Mouse (Mus musculus) spleen, embryonic (tissue): Measurements from ENCODE around the gene Apeh.

ENCODE experiments used
- CTCF ChIA-PET: fragments of 350-600 bp; sonication (Branson Sonifier 250); formaldehyde crosslinking; loops from one replicate; lab custom pipeline; 2022; lab: Charles Lee

The Apeh gene

GRCm38 (mm10) chr9:108052885-108053664 is 41.3 kb downstream of the Apeh start, which contains the start of gene Amigo3:
Gene Amigo3, plus strand, starts transcription at chr9:108053159.
- CTCF ChIA-PET: interaction anchor here (0.7 to 1.6 kb wide), 3 partner anchors 18 to 89 kb away, joined by 3 to 4 read pairs (median 3); no protein-coding TSS in a partner anchor

- CTCF ChIA-PET: interaction anchor here (1.2 to 1.6 kb wide), 2 partner anchors 17 to 88 kb away, joined by 3 to 4 read pairs; no protein-coding TSS in a partner anchor
These were observed 42.0 kb downstream of the Apeh start for GRCm38 (mm10) chr9:108052411-108052810.

GRCm38 (mm10) chr9:108051931-108052220 is 42.5 kb downstream of the Apeh start:
- CTCF ChIA-PET: interaction anchor here (1.2 to 1.6 kb wide), 2 partner anchors 17 to 88 kb away, joined by 3 to 4 read pairs; no protein-coding TSS in a partner anchor

GRCm38 (mm10) chr9:108051184-108051930 is 43.0 kb downstream of the Apeh start:
- CTCF ChIA-PET: interaction anchor here (1.2 to 1.6 kb wide), 2 partner anchors 16 to 87 kb away, joined by 3 to 4 read pairs; no protein-coding TSS in a partner anchor

- CTCF ChIA-PET: interaction anchor here (0.5 to 1.2 kb wide), 2 partner anchors 24 to 423 kb away, joined by 3 to 4 read pairs; no protein-coding TSS in a partner anchor
These were observed 44.7 kb downstream of the Apeh start for GRCm38 (mm10) chr9:108049561-108050251.

GRCm38 (mm10) chr9:108049016-108049455 is 45.4 kb downstream of the Apeh start, which contains the start of gene Gmppb:
Gene Gmppb, plus strand, starts transcription at chr9:108049242.
- CTCF ChIA-PET: interaction anchor here (0.5 to 1.2 kb wide), 3 partner anchors 23 to 422 kb away, joined by 3 to 4 read pairs (median 3); no protein-coding TSS in a partner anchor

- CTCF ChIA-PET: interaction anchor here (0.6 to 1.2 kb wide), 3 partner anchors 23 to 626 kb away, joined by 3 to 4 read pairs (median 3); no protein-coding TSS in a partner anchor
These were observed 45.8 kb downstream of the Apeh start for GRCm38 (mm10) chr9:108048566-108048955.

GRCm38 (mm10) chr9:108047601-108048565 is 46.5 kb downstream of the Apeh start:
- CTCF ChIA-PET: interaction anchor here (0.6 kb wide), 1 partner anchor 627 kb away, joined by 3 read pairs; no protein-coding TSS in a partner anchor

- CTCF ChIA-PET: interaction anchor here (0.7 kb wide), 1 partner anchor 102 kb away, joined by 4 read pairs; no protein-coding TSS in a partner anchor
These were observed 47.8 kb downstream of the Apeh start for GRCm38 (mm10) chr9:108046582-108046981.

GRCm38 (mm10) chr9:108044751-108045492 is 49.5 kb downstream of the Apeh start:
- CTCF ChIA-PET: interaction anchor here (0.6 kb wide), 2 partner anchors 9 to 265 kb away, joined by 3 to 4 read pairs; no protein-coding TSS in a partner anchor
